Mouse (Mus musculus): ENCODE results near the gene Aff3.
A peak's percentile ranks its signal among the peaks of the same experiment; 100 is the strongest.

Gene Aff3

DNA sequence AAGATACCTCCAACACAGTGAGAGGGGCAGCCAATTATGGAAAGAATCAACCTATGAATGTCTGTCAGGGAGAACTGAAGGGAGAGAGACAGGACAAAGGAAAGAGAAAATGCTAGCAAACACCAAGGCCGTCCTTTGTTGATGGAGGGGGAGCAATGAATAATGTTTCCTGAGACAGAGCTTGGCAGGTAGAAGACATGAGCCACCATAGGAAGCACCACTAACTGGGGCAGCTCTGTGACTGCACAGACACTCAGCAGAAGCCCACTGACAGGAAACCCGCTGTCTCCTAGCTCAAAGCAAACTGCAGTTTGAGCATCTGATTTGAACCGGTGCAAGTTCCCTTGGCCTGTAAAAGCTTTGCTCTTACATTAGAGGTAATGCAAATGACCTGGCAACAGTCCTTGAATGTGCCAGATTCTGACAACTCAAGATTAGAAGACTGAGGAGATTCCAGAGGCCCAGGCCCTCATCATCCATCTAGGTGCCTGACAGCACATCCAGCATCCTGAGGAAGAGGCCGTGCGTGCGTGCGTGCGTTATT, 176.0 kb downstream of the Aff3 start:
- no peak for DNase-seq (ENCODE audit: low spot score)

DNA sequence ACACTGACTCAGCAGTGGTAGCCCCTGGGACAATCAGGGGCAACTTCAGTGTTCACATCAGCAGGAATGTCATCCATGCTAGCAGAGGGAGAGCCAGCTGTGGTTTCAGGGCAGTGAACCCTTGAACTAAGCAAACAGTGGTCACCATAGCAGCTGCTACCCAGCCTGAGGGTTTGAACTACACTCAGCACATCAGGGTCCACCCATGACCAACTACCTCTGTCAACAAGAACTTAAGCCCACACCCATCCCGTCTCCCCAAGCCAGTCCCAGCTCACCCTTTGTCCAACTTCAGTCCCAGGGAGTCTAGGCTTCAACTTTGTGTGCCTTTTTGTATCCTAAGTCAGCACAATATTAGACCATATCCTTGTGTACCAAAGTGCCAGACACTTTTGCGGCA, 176.9 kb downstream of the Aff3 start:
- DNase-seq (ENCODE audit: low spot score) = no peak

DNA sequence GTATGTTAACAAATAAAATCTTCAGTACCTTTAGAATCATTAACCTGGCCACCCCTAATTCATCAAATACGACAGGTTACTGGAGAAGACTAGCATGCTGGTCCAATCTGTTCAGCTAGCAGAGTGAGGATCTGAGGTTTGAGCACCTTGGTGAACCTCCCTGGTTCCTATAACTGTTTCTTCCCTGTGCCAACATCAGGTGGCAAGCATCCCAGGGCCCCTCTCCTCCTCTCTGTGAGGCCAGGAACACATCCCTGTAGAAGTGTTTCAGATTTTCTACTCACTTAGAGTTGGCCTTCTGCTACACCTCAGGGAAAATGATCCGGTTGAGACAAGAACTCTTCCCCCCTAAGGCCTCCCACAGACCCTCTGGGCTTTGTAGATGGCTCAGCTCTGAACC, 181.6 kb downstream of the Aff3 start:
- DNase-seq (ENCODE audit: low spot score) = no peak

DNA sequence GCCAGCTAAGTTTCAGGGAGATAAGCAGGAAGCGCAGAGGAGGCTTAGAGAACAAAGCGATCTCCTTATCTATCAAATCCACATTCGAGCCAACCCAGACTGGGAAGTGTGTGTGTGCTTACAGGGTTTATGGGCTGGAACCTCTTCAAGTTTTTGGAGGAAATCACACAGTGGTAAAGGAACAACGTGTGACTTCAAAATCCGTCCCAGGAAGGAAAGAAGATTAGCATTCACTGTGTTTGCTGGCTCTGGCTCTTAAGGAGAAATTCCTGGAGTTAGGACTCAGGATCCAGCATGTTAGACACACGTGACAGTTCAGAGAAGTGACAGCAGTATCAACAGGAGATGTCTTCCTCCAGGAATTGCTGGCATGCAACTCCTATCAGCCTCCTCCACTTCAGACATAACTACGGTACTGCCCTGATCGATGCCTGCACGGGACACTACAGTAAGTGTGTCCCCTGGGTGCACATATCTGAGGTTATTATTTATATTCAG, 186.5 kb downstream of the Aff3 start:
- no peak for DNase-seq (ENCODE audit: low spot score)

DNA sequence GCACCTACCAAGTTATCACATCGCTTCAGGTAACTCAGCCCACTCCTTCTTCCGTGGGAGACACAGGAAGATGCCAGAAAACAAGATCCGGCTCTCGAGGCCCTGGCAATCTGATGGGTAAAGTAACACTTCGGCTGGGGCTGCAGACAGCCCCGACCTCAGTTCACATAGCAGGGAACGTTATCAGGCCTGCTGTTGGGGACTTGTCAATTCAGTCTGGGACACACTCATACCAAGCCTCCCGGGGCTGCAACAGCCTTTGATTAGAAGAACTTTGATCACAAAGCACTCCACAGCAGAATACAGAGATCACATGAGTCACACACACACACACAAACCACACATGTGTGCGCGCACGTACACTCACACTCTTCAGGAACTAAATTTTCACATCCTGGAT, 193.9 kb downstream of the Aff3 start:
- no peak for DNase-seq (ENCODE audit: low spot score)

DNA sequence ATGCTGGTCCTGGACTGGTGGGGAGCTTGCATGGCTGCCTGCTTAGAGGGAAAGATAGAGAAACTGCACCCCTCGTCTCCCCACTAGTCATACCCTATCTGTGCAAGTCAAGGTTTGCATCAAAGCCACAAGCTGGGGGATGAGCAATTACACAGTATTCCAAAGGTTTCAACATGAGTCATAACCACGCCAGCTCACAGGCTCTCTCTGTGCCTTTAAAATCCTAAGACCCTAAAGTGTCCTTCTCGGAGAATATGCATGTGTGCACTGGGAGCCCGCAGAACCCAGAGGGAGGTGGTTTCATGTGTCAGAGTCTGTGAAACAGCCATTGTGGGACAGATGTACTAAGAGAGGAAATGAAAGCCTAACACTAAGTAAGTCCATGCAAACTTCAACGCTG, 194.6 kb downstream of the Aff3 start:
- no peak for DNase-seq (ENCODE audit: low spot score)

DNA sequence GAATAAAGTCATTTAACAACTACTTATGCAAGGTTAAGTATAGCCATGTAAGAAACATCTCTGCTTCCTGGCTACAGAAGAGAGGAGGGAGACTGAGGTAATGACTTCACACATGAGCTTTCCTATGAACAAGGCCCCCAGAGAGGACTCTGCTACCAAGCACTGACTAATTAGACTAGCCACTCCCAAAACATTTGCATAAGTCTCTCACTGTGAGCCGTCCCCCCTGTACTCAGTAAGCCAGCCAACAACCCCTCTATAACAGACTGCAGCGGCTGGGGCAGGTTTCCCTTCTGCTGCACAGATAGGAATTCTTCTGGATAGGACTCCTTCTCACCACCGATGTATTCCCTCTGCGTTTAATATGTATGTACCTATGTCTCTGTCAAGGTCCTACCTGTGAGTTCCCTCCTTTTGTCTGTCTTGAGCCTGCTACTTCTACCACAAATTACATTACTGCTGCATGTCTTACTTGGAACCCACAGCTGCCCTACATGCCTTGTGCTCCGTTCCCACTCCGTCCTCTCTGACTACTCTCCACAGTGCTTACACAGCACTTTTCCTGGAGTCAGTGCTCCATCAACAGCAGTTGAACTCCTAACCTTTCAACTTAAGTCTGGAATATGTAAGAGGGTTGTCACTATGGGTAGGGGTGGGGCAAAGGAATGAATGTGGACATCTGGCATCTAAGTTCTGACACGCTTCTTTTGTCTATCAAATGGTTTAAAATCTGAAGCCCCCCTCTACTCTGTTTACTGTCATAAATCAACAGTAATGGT, 197.3 kb downstream of the Aff3 start:
- DNase-seq (ENCODE audit: low spot score) = peak; percentile 51

DNA sequence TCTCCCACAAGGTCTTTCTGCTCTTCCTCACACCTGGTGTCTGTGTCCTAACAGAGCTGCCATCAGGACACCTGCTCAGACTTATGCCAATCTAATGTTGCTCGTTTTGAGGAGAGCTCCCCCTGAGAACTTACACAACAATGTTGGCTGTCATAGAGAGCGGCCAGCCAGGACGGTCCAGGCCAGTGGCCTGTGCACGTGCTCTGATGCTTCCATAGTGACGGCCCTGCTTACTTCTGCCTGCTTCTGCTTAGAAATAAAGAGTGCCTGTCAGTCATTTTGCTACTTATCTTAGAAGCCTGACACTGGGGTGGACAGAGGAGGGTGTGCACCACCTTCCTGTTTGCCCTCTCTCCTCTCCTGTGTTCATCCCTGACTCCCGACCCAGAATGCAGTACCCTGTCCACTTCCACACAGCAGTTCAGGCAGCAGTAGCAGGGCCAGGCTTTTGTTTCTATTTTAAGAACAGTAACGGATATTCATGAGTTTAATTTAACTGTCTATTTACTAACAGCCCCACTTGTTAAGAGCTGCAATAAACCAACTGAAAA, 208.0 kb downstream of the Aff3 start:
- no peak for DNase-seq (ENCODE audit: low spot score)

DNA sequence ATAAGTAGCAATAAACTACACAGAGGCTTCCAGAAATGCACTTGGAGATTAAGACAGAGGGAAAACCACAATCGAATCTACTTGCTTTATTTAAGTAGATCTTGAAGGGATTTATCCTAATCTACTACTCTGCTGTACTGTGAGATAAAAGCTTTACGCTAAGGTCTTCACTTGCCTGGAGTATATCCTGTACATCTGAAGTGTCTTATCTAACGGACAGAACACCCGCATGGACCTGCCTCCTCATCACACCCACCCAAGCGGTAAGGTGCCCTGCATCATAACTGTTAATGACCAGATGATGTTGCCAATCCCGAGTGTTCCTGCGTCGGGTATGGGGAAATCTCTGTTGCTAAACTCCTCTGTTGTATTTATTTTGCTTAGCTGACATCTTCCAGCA, 209.8 kb downstream of the Aff3 start:
- no peak for DNase-seq (ENCODE audit: low spot score)

DNA sequence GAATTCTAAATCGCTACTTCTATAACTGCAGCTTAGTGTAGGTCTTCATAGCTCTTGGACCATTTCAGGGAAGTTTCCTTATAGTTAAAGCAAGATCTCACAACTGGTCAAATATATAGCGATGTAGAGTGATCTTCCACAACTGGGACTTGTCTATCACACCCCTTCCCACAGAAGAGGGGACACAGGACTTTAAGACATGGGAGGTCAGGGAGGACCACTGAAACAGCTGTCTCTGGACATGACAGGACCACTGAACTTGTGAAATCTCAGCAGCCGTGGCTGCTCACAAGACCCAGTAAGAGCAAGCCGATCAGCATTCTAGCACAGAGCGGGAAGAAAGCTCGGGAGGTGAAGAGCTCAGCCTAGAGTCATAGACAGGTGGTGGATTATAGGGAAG, 213.4 kb downstream of the Aff3 start:
- DNase-seq (ENCODE audit: low spot score) = no peak

DNA sequence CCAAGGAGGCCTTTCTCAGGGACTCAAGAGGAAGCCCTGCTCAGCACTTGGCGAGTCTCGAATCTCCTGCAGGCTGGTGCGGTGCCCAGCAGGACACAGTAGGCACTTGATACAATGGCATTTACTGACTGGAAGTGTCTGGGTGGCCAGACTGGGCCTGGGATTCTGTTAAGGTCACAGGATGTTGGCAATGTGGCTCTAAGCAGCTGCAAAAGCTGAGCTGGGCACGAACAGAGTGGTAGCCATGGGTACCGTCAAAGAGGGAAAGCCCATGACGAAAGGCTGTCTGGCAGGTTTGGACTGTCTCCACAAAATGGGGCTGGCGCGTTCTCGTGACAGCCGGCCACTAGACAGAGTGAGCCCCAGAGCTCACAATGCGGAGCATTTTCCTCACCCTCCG, 214.1 kb downstream of the Aff3 start:
- no peak for DNase-seq (ENCODE audit: low spot score)

DNA sequence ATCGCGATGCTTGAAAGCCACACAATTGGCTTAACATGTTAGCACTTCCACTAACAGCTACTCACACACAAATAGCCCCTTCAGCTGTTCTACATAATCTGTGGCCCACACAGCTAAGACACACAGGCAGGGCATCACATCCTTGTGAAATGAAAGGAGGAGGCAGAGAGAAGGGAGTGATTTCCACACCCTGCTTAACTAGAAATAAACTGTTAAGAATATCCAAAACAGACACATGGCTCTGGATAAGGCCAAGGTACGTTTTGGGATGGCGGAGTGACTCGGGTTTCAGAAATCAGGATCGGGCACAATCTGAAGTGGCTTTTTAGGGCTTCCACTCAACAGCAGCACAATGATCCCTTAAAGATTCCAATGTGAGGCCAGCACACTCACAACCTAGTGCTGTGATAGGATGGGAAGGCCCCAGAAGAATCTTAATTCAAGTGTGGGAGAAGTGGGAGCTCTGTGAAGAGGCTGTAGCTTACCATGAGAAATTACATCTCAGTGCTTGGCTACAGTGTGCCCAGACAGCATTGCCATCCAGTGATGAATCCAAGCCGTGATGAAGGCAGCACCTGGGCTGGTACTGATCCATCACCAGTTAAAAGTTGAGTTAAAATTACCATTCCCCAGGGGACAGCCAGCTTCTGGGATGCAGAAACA, 214.8 kb downstream of the Aff3 start:
- no peak for DNase-seq (ENCODE audit: low spot score)

DNA sequence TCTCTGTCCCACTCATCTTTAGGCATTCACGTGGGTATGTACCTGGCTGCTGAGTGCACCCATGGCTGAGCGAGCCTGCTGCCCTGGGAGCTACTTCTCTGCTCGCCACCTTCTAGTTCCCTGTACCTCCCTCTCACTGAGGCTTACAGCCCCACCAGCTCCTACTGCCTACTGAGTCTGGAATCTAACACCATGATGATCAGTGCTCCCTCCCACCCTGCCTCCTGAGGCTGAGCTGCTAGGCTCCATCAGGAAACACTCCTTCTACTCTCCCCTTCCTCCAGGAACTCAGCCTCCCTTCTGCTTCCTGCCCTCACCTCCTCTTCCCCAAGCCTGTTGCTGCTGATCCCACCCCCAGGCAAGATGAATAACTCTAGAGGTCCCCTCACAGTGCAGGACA, 215.9 kb downstream of the Aff3 start:
- no peak for DNase-seq (ENCODE audit: low spot score)

DNA sequence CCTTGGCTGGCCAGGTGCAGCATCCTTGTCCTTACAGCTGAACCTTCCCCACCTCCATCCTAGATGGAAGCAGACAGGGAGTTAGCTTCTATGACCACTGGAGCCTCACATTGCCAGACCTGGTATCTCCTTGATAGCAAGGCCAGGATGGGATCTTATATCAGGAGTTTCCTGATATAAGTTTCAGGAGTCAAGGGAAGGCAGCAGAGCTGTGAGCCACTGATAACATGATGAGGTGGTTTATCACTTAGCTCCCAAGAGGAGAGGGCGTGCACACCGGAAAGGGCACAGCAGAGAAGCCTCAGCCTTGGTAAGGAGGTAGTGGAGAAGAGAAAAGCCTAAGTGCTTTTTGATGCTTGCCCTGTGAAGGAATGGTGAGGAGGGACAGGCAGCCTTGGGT, 217.2 kb downstream of the Aff3 start:
- DNase-seq (ENCODE audit: low spot score) = no peak

DNA sequence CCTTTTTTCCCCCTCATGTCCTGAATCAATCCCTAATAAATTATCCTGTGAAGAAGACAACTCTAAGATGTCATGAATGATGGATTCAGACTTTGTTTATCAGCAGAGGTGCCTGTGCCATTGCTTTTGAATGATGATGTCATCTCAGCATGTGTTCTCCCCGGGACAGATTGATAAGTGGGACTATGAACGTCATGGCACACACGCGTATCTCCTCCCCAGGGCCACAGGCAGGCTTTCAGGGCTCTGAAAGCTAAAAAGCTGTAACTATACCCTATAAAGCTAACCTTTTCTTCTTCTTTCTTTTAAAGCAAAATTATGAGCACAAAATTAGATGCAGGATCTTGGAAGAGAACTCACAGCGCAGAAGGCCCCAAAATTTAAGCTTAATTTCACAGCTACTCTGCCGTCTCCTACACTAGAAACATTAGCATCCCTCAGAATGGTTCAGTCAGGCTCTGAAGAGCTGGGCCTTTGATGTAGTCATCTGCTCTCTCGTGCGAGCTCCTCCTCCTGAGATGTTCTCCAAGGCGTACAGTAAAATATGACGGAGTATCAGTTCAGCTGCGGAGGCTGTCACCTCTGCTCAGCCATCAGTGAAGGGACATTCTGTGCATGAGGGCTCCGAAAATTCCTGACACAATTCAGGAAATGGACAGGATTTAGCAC, 218.5 kb downstream of the Aff3 start:
- no peak for DNase-seq (ENCODE audit: low spot score)

DNA sequence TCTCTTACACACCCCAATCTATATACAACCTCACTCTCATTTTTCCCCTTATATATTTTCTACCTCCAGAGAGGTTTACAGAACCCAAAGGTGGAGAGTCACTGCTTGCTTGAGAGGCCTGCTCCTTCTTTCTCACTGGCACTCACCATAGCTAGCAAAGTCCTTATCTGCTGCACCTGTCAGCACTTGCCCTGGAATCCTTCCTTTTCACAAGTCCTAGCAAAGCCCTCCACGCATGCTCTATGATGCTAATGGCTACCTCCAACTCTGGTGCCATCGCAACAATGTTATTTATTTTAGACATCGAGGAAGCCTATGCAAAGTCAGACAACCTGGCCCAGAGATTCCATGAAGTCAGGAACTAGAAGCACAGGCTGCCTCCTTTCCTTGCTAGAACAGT, 221.9 kb downstream of the Aff3 start:
- no peak for DNase-seq (ENCODE audit: low spot score)

DNA sequence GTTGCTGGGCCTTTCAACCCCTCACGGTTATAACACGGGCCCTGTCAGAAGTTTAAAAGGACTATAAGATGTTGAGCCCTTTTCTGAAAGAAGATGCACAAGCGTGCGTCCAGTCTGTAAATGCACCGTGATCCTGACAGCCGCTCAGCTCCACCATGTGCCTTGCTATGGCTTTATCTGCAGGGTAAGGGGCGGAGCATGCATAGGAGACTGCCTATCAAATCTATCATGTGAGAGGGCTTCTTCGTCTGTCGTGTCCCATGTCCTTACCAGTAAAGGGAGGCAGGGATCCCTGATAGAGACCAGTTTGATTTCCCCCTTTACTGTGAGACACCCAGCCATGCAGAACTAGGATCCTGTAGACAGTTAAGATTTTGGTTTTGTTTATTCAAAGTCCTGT, 222.3 kb downstream of the Aff3 start:
- no peak for DNase-seq (ENCODE audit: low spot score)

DNA sequence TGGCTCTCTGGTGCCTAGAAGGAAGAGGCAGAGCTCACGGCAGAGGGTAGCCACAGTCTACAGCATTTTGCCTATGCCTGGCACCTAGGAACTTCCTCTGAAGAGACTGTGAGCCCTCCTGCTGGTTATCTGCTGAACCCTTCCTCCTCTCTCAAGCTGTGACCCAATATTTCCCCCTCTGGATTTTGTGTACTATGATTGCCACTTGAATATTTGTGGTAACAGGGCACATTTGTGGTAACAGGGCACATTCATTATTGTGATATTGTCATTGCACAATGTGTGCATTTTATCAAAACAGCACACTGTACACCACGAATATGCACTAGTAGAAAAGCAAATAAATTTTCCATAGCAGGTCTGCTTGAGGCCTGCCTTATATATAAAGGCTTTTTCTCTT, 223.0 kb downstream of the Aff3 start:
- DNase-seq (ENCODE audit: low spot score) = no peak

DNA sequence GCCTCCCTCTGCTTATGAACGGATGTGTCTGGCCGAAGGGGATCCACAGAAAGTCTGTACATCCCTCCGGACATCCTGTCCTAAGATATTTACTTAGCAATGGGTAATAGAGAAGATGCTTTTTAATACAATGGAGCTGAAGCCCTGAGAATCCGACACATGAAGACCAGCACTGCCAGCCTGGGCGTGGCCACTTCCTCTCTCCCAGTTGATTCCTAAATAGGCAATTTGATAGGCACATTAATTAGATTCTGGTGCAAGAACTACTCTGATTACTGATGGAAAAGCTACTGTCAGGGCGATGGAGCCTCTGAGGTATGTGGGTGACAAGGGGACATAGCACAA, 224.3 kb downstream of the Aff3 start:
- DNase-seq (ENCODE audit: low spot score) = no peak

DNA sequence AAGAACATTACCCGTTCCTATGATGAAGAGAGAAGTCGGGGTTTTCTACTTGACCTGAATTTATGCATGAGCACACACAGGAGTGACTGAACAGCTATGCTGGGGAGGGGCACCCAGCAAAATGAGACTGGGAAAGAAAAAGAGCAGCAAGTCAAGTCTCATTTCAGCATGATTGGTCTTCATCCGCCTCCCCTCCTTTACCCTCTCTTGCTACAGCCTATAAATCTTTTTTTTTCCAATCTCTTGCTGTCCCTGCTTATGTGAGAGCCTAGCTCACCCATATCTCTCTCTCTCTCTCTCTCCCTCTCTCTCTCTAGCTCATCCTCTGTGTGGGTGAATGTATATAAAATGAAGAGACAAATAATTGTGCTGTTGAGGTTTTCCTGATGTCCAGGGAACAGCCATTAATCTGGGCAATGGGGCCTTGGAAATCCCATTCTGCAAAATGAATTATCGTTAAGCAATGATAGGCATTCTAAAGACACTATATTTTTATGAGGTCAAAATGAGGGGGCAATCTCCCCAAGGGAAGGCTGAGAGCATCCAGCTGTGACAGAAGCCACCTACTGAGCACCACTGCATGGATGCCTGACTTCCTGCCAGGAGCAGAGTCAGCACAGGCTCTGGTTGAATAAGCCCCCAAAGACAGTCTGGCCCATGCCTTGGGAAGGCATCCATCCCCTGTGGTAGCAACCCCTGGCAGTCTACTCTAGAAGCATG, 224.8 kb downstream of the Aff3 start:
- peak; percentile 67 for DNase-seq (ENCODE audit: low spot score)

DNA sequence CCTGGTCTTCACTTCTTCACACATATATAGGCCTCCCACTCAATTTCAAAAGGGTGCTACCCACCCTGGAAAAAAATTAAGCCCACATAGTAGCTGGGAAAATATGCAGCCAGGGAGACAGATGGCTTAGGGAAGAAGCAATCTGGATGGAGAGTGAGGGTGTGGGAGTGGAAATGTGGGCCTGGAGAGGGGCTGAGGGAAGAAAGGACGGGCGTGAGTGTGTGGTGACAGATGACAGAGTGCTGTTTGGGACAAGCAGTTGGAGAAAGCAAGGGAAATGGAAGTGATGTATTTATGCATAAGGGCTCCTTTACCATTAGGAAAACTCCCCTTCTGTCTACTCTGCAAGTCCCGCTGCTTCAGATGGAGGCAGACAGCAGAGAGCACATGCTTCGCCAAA, 226.3 kb downstream of the Aff3 start:
- peak; percentile 61 for DNase-seq (ENCODE audit: low spot score)

DNA sequence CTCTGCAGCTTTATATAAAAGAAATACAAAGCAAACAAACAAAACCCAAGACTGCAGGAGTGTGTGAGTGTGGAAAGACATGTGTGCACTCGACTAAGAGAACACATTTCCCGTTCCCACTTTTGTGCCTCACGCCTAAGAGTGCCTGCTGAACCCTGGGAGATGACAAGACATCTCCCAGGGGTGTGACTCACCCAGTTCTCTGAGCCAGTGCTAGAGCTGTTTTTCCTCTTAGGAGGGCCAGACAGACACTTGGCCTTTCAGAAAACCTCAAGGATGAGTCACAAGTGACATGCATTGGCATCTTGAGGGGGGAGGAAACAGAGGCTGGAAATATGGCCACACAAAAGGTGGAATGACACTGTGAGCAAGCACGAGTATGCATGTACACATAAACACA, 227.1 kb downstream of the Aff3 start:
- DNase-seq (ENCODE audit: low spot score) = no peak

Measured in embryo, embryonic 10.5 days (tissue).